Mouse (Mus musculus) testis, adult 2 months (tissue): ENCODE results near the gene Tlr2.

Source experiments
- CTCF ChIP-seq: fragments of 200-500 bp; IDR thresholded peaks from 2 replicates; pipeline ENCODE4 v1.5.1; 2012; ENCODE audit warnings: low read depth, mild to moderate bottlenecking, inconsistent platforms, low read length, moderate library complexity; ENCODE audit not compliant: control insufficient read depth, insufficient read depth, insufficient replicate concordance
- POLR2A ChIP-seq: fragments of 200-500 bp; IDR thresholded peaks from 2 replicates; pipeline ENCODE4 v1.6.1; 2012; ENCODE audit warnings: low read depth, mild to moderate bottlenecking, inconsistent platforms, low read length, moderate library complexity; ENCODE audit not compliant: control insufficient read depth

DNA sequence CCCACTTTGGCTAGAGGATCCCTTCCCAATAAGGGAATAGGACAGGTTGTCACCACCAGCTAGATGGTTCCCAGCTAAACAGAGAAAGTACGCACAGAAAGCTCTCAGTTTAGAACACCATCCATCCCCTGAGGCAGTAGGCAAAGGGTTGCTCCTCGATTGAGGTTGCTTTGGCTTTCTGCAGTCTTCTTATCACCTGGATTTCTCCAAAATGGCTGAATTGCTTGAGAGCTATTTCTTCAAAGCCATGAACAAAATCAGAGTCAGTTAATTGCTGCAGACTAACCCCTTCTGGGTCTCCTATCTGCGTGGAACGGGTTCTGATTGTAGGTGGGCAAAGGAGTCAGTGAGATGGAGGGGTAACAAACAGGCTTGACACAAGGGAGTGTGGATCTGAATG, 37.2 kb upstream of the Tlr2 start:
- TF ChIP-seq CTCF, result no peak
- no peak for TF ChIP-seq POLR2A
